Comparison of ENCODE assay signal across 8 mouse cellular contexts in genomic region chr13:38037811-38038210, GRCm38 (mm10). TPM values are rescaled to one million over a fixed set of nuclear protein-coding genes. Genes with fewer than 3 reads are reported as not detected.
A peak's percentile ranks its signal among the peaks of the same experiment; 100 is the strongest.
DNase-seq lines count a peak whose midpoint lies in the region; ATAC-seq and TF ChIP-seq lines count a peak whose summit lies in the region.

No protein-coding gene starts in this region.

- peaks cover 8% of the 10 kb centered on the region for H3K36me3 ChIP-seq in myocyte (ENCODE audit: control insufficient read depth, insufficient read depth)

- ATAC-seq in granulocyte monocyte progenitor cell, adult 5-6 weeks (replicated peaks; ENCODE audit: poor library complexity, severe bottlenecking): peak; percentile 23

- peak overlapping the region; percentile 84 for H3K4me2 ChIP-seq in myocyte (ENCODE audit: low read depth)

- DNase-seq in layer of hippocampus, adult 2 months (ENCODE audit: low spot score in 2 of 2): no peak
- no peak for DNase-seq in layer of hippocampus, adult 11-12 months (ENCODE audit: low spot score)
- peak; percentile 60 for DNase-seq in adrenal gland, postnatal 14 days
- peak; percentile 20 for DNase-seq in kidney, postnatal 14 days
- no peak for DNase-seq in right cerebral cortex, postnatal 36 days (ENCODE audit: low spot score in 2 of 2)
- no peak for DNase-seq in gastrocnemius, adult 18-20 months (ENCODE audit: low spot score)

- no peak for TF ChIP-seq POLR2A in myocyte (IDR thresholded peaks at IDR 0.05; ENCODE audit: insufficient read length, low read depth)

- H3K4me3 ChIP-seq in layer of hippocampus, adult 2 months: peak overlapping the region; percentile 69
- H3K4me3 ChIP-seq in myocyte: peak overlapping the region; percentile 99

- H3K79me2 ChIP-seq in myocyte (ENCODE audit: control insufficient read depth, insufficient read depth): peaks cover 23% of the 10 kb centered on the region

- H3ac ChIP-seq in myocyte (ENCODE audit: control insufficient read depth, insufficient read length): peak overlapping the region; percentile 39

- no peak for TF ChIP-seq CTCF in layer of hippocampus, adult 2 months (conservative IDR thresholded peaks at IDR 0.05)

- no peaks in the 10 kb centered on the region for H3K27me3 ChIP-seq in myocyte (ENCODE audit: control insufficient read depth, insufficient read depth, insufficient read length)

- peak overlapping the region; percentile 91 for H3K27ac ChIP-seq in layer of hippocampus, adult 2 months

TF ChIP-seq in myocyte, 11 proteins besides CTCF, POLR2A, EP300 and RAD21:
- TF ChIP-seq SRF (IDR thresholded peaks at IDR 0.05; ENCODE audit: control insufficient read depth, insufficient read length, low read depth): no peak
- TF ChIP-seq USF1 (IDR thresholded peaks at IDR 0.05; ENCODE audit: low read depth): no peak
- no peak for TF ChIP-seq POLR2AphosphoS2 (IDR thresholded peaks at IDR 0.05; ENCODE audit: insufficient read length, low read depth)
- no peak for TF ChIP-seq E2F4 (IDR thresholded peaks at IDR 0.05; ENCODE audit: insufficient read depth)
- TF ChIP-seq TCF12 (IDR thresholded peaks at IDR 0.05; ENCODE audit: insufficient read depth, poor library complexity, severe bottlenecking): no peak
- no peak for TF ChIP-seq TCF3 (IDR thresholded peaks at IDR 0.05; ENCODE audit: insufficient read length, low read depth)
- no peak for TF ChIP-seq MAX (IDR thresholded peaks at IDR 0.05; ENCODE audit: low read depth)
TF ChIP-seq in myocyte: peak in this region for 0.

RNA-seq across cellular contexts. Expression of gene Cage1, which starts 0.9 kb away (rescaled TPM):
- total RNA-seq in layer of hippocampus, adult 2 months (2021): 1 to 10 TPM; 4.7 to 5.5 TPM
- 3.0 and 3.6 TPM in 2 replicates for total RNA-seq in adrenal gland, postnatal 14 days (2021)
- 0.62 and 3.0 TPM in 2 replicates for total RNA-seq in granulocyte monocyte progenitor cell, adult 5-6 weeks (2014; fragmentation: Nextera tagmentation)
- total RNA-seq in granulocyte monocyte progenitor cell, adult 5-6 weeks (2017): 0.98 and 2.2 TPM in 2 replicates
- 0.35 TPM for polyA plus RNA-seq in myocyte (2012; fragmentation: generic; extraction: Trizol)
- total RNA-seq in gastrocnemius, adult 18-20 months (2021): 1 to 10 TPM; 1.2 to 1.3 TPM

RNA-seq across cellular contexts. Expression of gene Riok1, which starts 1.0 kb away (rescaled TPM):
- total RNA-seq in layer of hippocampus, adult 2 months (2021): 10 to 100 TPM; 26.2 to 27.3 TPM
- 29.1 and 32.4 TPM in 2 replicates for total RNA-seq in adrenal gland, postnatal 14 days (2021)
- total RNA-seq in granulocyte monocyte progenitor cell, adult 5-6 weeks (2014; fragmentation: Nextera tagmentation): 41.5 and 43.2 TPM in 2 replicates
- total RNA-seq in granulocyte monocyte progenitor cell, adult 5-6 weeks (2017): 88.8 and 97.5 TPM in 2 replicates
- 9.9 TPM for polyA plus RNA-seq in myocyte (2012; fragmentation: generic; extraction: Trizol)
- 1 to 10 TPM; 6.6 to 8.5 TPM for total RNA-seq in gastrocnemius, adult 18-20 months (2021)

RNA-seq across cellular contexts. Expression of gene Ssr1, which starts 43.8 kb away (rescaled TPM):
- 10 to 100 TPM; 86.8 to 92.0 TPM for total RNA-seq in layer of hippocampus, adult 2 months (2021)
- total RNA-seq in adrenal gland, postnatal 14 days (2021): 131 and 135 TPM in 2 replicates
- total RNA-seq in granulocyte monocyte progenitor cell, adult 5-6 weeks (2014; fragmentation: Nextera tagmentation): 144 and 158 TPM in 2 replicates
- 263 and 333 TPM in 2 replicates for total RNA-seq in granulocyte monocyte progenitor cell, adult 5-6 weeks (2017)
- 44.7 TPM for polyA plus RNA-seq in myocyte (2012; fragmentation: generic; extraction: Trizol)
- 10 to 100 TPM; 66.5 to 68.8 TPM for total RNA-seq in gastrocnemius, adult 18-20 months (2021)

Comparison
In these comparisons a context has a peak if more than half of its experiments do, and no peak if none do; other contexts are left out.
1. DNase-seq: peak in adrenal gland, postnatal 14 days (single experiment) and kidney, postnatal 14 days (single experiment); none in layer of hippocampus, adult 2 months (0 of 2), layer of hippocampus, adult 11-12 months (single experiment), right cerebral cortex, postnatal 36 days (0 of 2) and gastrocnemius, adult 18-20 months (single experiment).